Mouse (Mus musculus) forebrain, embryonic 13.5 days (tissue): ENCODE measurements around the gene Gstp1. TPM values are rescaled to one million over a fixed set of nuclear protein-coding genes. Genes with fewer than 3 reads are reported as not detected.
"Not testable (repeated sequence)": the region's sequence is repeated elsewhere in the genome, so short reads cannot be mapped to it uniquely, and the experiment has no call there.

Experiments used
- ATAC-seq: fragments of 200-750 bp; cut with Nextera tagmentation; 2 replicates; pipeline ENCODE4 v1.8.0; 2017
- H3K27ac ChIP-seq: fragments of 300-500 bp; sonication (generic); 2 replicates; pipeline ENCODE4 v1.5.1; 2015; ENCODE audit warnings: inconsistent platforms, mild to moderate bottlenecking, moderate library complexity
- H3K27me3 ChIP-seq: fragments of 300-500 bp; sonication (generic); 2 replicates; pipeline ENCODE4 v1.6.1; 2015; ENCODE audit warnings: mild to moderate bottlenecking, inconsistent platforms
- H3K36me3 ChIP-seq: fragments of 300-500 bp; sonication (generic); 2 replicates; pipeline ENCODE4 v1.6.1; 2015; ENCODE audit warnings: mild to moderate bottlenecking, inconsistent platforms; ENCODE audit not compliant: poor library complexity, severe bottlenecking
- H3K4me1 ChIP-seq: fragments of 300-500 bp; sonication (generic); 2 replicates; pipeline ENCODE4 v1.6.1; 2015; ENCODE audit warnings: inconsistent platforms
- H3K4me2 ChIP-seq: fragments of 300-500 bp; sonication (generic); 2 replicates; pipeline ENCODE4 v1.6.1; 2015; ENCODE audit warnings: inconsistent platforms, mild to moderate bottlenecking, moderate library complexity
- H3K4me3 ChIP-seq: fragments of 300-500 bp; sonication (generic); 2 replicates; pipeline ENCODE4 v1.5.1; 2015; ENCODE audit warnings: mild to moderate bottlenecking, inconsistent platforms
- H3K9ac ChIP-seq: fragments of 300-500 bp; sonication (generic); 2 replicates; pipeline ENCODE4 v1.6.1; 2015; ENCODE audit warnings: mild to moderate bottlenecking, inconsistent platforms
- H3K9me3 ChIP-seq: fragments of 300-500 bp; sonication (generic); replicated peaks from 2 replicates; pipeline ENCODE4 v1.6.1; 2016; ENCODE audit warnings: inconsistent platforms
- WGBS: fragments of 180-500 bp; shearing (Covaris S2); methylation state at CpG from one replicate; pipeline ENCODE4 v1.1.7; 2015; 5-methylcytosine and 5-hydroxymethylcytosine counted together
- polyA plus RNA-seq: library from polyadenylated mRNA; unstranded; fragments of >200 nt; fragmentation: Nextera tagmentation; extraction: Ambion mirVana; gene quantifications from 2 replicates; pipeline ENCODE4 v1.2.1, GENCODE M21; 2015

Gstp1 gene
- polyA plus RNA-seq, 1 experiment from 2014 or later = 392 TPM

DNA sequence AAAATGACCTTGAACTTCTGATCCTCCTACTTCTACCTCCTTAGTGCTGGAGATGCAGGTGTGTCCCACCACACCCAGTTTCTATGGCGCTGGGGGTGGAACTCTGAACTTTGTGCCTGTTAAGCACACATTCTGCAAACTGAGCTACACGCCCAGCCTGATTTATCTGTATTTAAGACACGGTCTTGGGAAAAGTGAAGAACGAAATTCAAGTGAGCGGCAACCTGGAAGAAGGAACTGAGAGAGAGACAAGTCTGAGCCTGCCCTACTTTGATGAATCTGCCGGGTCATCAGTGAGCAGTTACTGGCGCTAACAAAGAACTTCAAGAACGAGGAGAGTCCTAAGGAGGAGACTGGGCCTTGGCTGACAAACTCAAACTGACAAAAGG, 9.1 kb upstream of the Gstp1 start:
- Histone ChIP-seq H3K27me3 (no peaks in the 10 kb centered on the region), H3K27ac (no peak overlapping the region), H3K4me2 (no peak overlapping the region), H3K4me3 (no peak overlapping the region), H3K9me3 (peaks cover 5% of the 10 kb centered on the region; the same call in 1 of the 2 replicates), H3K36me3 (no peaks in the 10 kb centered on the region), H3K9ac (no peak overlapping the region), H3K4me1 (0 out of 2 replicates have a peak, but pooled peaks cover 4% of the 10 kb centered on the region)
- WGBS = 82% methylated on average over 8 of the region's 8 CpGs
- ATAC-seq = no peak

- ATAC-seq = no peak
- Histone ChIP-seq H3K9me3 (peaks cover 3% of the 10 kb centered on the region; the same call in 1 of the 2 replicates), H3K36me3 (no peaks in the 10 kb centered on the region), H3K4me3 (no peak within 1 kb of the TSS), H3K27ac (no peak within 1 kb of the TSS), H3K4me1 (0 out of 2 replicates have a peak, but pooled peaks cover 4% of the 10 kb centered on the region), H3K4me2 (no peak within 1 kb of the TSS; the same call in 1 of the 2 replicates), H3K27me3 (no peaks in the 10 kb centered on the region), H3K9ac (no peak within 1 kb of the TSS)
- WGBS = 51% methylated on average over 16 of the region's 16 CpGs
Observed at GRCm38 (mm10) chr19:4045966-4046865, 8.4 kb upstream of the Gstp1 start, which contains the start of gene Gstp2. Gene Gstp2 (minus strand): TSS chr19:4046023.

GRCm38 (mm10) chr19:4044109-4044508, 6.3 kb upstream of the Gstp1 start:
- H3K27ac ChIP-seq, H3K4me2 ChIP-seq, H3K36me3 ChIP-seq, H3K27me3 ChIP-seq, H3K9me3 ChIP-seq, ATAC-seq, H3K4me1 ChIP-seq, H3K9ac ChIP-seq, H3K4me3 ChIP-seq: not testable (repeated sequence)
- WGBS = 90% methylated on average over 5 of the region's 5 CpGs

- H3K4me1 ChIP-seq = peaks cover 14% of the 10 kb centered on the region
- no peak for ATAC-seq
- H3K27ac ChIP-seq = no peak overlapping the region
- H3K27me3 ChIP-seq = no peaks in the 10 kb centered on the region
- no peak overlapping the region for H3K4me3 ChIP-seq
- H3K36me3 ChIP-seq = no peaks in the 10 kb centered on the region
- WGBS = 76% methylated on average over 14 of the region's 14 CpGs
- H3K9me3 ChIP-seq = no peaks in the 10 kb centered on the region
- no peak overlapping the region for H3K4me2 ChIP-seq
- H3K9ac ChIP-seq = no peak overlapping the region
Observed at GRCm38 (mm10) chr19:4042124-4042523, 4.3 kb upstream of the Gstp1 start.

DNA sequence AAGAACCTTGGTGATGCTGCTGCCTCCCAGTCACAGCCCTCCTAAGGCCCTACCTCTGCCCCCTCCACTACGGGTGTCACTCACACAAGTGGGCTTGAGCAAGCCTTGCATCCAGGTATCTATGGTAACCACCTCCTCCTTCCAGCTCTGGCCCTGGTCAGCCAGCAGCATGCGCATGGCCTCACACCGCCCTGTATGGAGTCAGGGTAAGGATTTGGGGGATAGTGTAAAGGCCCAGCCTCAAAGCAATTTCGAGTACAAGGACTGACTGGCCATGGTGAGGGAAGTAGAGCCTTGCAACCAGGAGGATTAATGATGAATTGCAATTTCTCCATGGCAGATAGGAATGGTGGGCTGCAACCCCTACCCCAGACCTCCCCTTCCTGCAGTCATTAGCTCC, 3.7 kb upstream of the Gstp1 start:
- H3K4me2 ChIP-seq, H3K36me3 ChIP-seq, H3K27ac ChIP-seq, H3K27me3 ChIP-seq, H3K4me3 ChIP-seq, H3K9ac ChIP-seq, H3K9me3 ChIP-seq, ATAC-seq: not testable (repeated sequence)
- H3K4me1 ChIP-seq = peaks cover 16% of the 10 kb centered on the region
- WGBS = 93% methylated on average over 4 of the region's 4 CpGs

DNA sequence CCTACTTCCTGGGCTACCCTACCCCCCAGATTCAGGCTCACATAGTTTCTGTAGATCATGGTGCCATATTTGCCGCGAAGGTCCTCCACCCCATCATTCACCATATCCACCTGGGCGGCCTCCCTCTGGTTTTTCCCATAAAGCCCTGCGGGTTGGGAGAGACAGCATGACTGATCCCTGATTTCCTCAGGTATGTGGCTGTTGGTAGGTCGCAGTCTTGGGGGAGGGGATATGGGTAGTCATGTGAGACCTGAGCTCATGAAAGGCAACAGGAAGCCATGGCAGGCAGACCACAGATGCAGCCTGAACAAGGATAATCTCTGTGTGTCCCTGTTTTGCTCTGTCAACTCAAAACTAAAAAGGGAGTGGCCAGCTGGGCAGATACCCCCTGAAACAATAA, 3.2 kb upstream of the Gstp1 start:
- H3K9ac ChIP-seq, ATAC-seq, H3K27me3 ChIP-seq, H3K36me3 ChIP-seq, H3K9me3 ChIP-seq, H3K4me2 ChIP-seq, H3K27ac ChIP-seq, H3K4me3 ChIP-seq: not testable (repeated sequence)
- H3K4me1 ChIP-seq = peaks cover 18% of the 10 kb centered on the region
- 82% methylated on average over 5 of the region's 5 CpGs for WGBS

- Histone ChIP-seq H3K9ac (peak overlapping the region; percentile 79), H3K4me3 (peak overlapping the region; percentile 67), H3K27ac (peak overlapping the region; percentile 49; the same call in 1 of the 2 replicates), H3K4me1 (peaks cover 18% of the 10 kb centered on the region), H3K4me2 (peak overlapping the region; percentile 80)
- not testable (repeated sequence) for H3K27me3 ChIP-seq, H3K9me3 ChIP-seq, H3K36me3 ChIP-seq
- ATAC-seq = 0 out of 2 replicates have a peak, but pooled peaks have one; percentile 38
- 17% methylated on average over 8 of the region's 8 CpGs for WGBS
Observed at GRCm38 (mm10) chr19:4037154-4037787, 514 bp downstream of the Gstp1 start.

DNA sequence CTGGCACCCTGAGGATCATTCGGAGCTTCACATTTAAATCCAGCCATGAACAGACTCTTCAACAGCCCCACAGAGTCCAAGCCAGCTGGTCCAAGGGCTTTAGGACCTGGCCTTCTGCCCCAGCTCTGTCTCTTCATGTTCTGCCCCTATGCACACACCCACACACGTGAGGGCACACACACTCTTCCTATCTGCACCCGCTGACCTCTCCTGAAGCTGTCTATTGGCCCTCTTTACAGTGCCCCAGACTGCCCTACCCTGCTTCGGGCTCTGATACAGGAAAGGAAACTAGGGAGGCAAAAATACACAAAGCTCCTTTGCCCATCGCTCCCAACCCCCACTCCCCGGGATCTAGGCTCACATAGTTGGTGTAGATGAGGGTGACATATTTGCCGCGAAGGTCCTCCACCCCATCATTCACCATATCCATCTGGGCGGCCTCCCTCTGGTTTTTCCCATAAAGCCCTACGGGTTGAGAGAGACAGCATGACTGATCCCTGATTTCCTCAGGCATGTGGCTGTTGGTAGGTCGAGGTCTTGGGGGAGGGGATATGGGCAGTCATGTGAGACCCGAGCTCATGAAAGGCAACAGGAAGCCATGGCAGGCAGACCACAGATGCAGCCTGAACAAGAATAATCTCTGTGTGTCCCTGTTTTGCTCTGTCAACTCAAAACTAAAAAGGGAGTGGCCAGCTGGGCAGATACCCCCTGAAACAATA, 1.3 kb downstream of the Gstp1 start:
- WGBS = 88% methylated on average over 12 of the region's 12 CpGs
- Histone ChIP-seq H3K4me3 (no peak overlapping the region), H3K4me2 (peak overlapping the region; percentile 16; the same call in 1 of the 2 replicates), H3K4me1 (peaks cover 18% of the 10 kb centered on the region), H3K36me3 (0 out of 2 replicates have a peak, but pooled peaks cover 4% of the 10 kb centered on the region), H3K9ac (no peak overlapping the region), H3K27ac (no peak overlapping the region), H3K9me3 (no peaks in the 10 kb centered on the region), H3K27me3 (no peaks in the 10 kb centered on the region)
- ATAC-seq = no peak

DNA sequence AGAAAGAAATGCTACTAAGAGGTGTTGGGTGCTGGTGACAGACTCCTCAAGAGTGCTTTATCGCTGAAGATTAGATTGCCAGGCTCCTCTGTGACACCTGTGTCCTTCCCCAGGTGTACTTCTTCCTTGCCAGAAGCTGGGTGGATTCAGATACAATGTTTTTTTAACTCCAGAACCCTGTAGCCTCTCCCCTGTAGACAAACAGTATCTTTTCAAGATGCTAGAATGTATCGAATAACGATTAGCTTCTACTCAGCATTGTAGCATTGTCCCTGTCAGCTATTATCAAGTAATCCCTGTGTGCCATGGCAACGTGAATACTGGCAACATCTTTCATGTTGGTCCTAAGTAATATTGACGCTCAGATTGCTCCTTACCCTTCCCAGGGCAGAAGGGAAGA, 4.0 kb downstream of the Gstp1 start:
- 53% methylated on average over 5 of the region's 5 CpGs for WGBS
- no peak overlapping the region for H3K9ac ChIP-seq
- no peak for ATAC-seq

DNA sequence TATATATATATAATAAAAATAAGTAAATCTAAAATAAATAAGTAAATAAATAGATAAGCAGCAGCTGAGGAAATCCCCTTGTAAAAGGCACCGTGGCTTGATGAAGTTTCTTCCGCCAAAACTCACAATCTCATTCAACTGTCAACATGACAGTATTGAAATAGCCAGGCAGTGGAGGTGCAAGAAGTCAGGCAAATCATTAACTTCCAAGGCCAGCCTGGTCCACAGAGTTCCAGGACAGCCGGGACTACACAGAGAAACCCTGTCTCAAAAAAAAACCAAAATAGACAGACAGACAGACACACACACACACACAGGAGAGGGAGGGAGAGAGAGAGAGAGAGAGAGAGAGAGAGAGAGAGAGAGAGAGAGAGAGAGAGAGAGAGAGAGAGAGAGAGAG, 4.5 kb downstream of the Gstp1 start:
- Histone ChIP-seq H3K36me3 (0 out of 2 replicates have a peak, but pooled peaks cover 4% of the 10 kb centered on the region), H3K27ac (no peak overlapping the region), H3K9me3 (no peaks in the 10 kb centered on the region), H3K9ac (no peak overlapping the region), H3K4me1 (peaks cover 17% of the 10 kb centered on the region), H3K4me2 (no peak overlapping the region), H3K4me3 (no peak overlapping the region), H3K27me3 (no peaks in the 10 kb centered on the region)
- 95% methylated on average over 3 of the region's 3 CpGs for WGBS
- no peak for ATAC-seq

More for the DNA sequence above, 4.0 kb downstream of the Gstp1 start:
- no peak overlapping the region for H3K4me3 ChIP-seq
- H3K4me2 ChIP-seq = no peak overlapping the region
- H3K27me3 ChIP-seq = no peaks in the 10 kb centered on the region
- 0 out of 2 replicates have a peak, but pooled peaks cover 4% of the 10 kb centered on the region for H3K36me3 ChIP-seq
- peaks cover 18% of the 10 kb centered on the region for H3K4me1 ChIP-seq
- H3K27ac ChIP-seq = no peak overlapping the region
- H3K9me3 ChIP-seq = no peaks in the 10 kb centered on the region

- H3K4me3 ChIP-seq = no peak overlapping the region
- no peak overlapping the region for H3K27ac ChIP-seq
- H3K36me3 ChIP-seq = 0 out of 2 replicates have a peak, but pooled peaks cover 4% of the 10 kb centered on the region
- WGBS = 52% methylated on average over 7 of the region's 7 CpGs
- no peak for ATAC-seq
- H3K9ac ChIP-seq = no peak overlapping the region
- H3K4me2 ChIP-seq = no peak overlapping the region
- no peaks in the 10 kb centered on the region; the same call in 1 of the 2 replicates for H3K9me3 ChIP-seq
- no peaks in the 10 kb centered on the region for H3K27me3 ChIP-seq
- H3K4me1 ChIP-seq = peaks cover 12% of the 10 kb centered on the region
Observed at GRCm38 (mm10) chr19:4032668-4033067, 5.1 kb downstream of the Gstp1 start.

- Histone ChIP-seq H3K4me3 (no peak overlapping the region), H3K9ac (no peak overlapping the region), H3K4me2 (no peak overlapping the region), H3K9me3 (peaks cover 7% of the 10 kb centered on the region), H3K27ac (no peak overlapping the region), H3K36me3 (no peaks in the 10 kb centered on the region), H3K27me3 (no peaks in the 10 kb centered on the region), H3K4me1 (no peaks in the 10 kb centered on the region)
- ATAC-seq = no peak
Observed at GRCm38 (mm10) chr19:4027576-4027975, 10.2 kb downstream of the Gstp1 start.
